Mouse (Mus musculus) bone marrow macrophage, adult 2 months (primary cell): ENCODE measurements around the gene Bod1l.

ENCODE experiments used
- CTCF ChIP-seq: IDR thresholded peaks from 2 replicates; pipeline ENCODE4 v1.5.1; 2012; ENCODE audit warnings: low read depth, mild to moderate bottlenecking, low read length, moderate library complexity
- POLR2A ChIP-seq: IDR thresholded peaks from 2 replicates; pipeline ENCODE4 v1.6.1; 2012; ENCODE audit warnings: mild to moderate bottlenecking, low read depth, low read length, borderline replicate concordance

GRCm38 (mm10) chr5:41767296-41768200, 76.6 kb downstream of the Bod1l start:
- no peak for TF ChIP-seq CTCF
- no peak for TF ChIP-seq POLR2A
